Mouse (Mus musculus): Measurements from ENCODE around the gene Them7.

DNA sequence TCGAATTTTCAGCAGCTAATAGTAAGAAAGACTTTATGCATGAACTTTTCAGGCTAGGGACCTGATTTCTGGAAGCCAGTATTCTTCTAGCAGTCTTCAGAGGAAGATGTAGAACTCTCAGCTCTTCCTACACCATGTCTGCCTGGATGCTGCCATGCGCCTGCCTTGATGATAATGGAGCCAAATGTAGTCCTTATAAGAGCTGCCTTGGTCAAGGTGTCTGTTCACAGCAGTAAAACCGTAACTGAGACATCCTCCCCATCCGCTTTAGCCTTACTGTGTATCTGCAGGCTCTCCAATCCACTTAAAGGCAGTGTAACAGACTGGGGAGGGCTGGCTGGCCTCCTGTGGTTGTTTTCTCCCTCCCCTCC, 167.3 kb downstream of the Them7 start:
- TF ChIP-seq CTCF (IDR thresholded peaks at IDR 0.05; ENCODE audit: insufficient read depth, low read depth, low read length) (no peak), POLR2A (IDR thresholded peaks at IDR 0.05; ENCODE audit: insufficient read depth, low read depth, low read length) (no peak)

Data from olfactory bulb, adult 2 months (tissue).